Mouse (Mus musculus) lung, postnatal 0 days (tissue): ENCODE results near the gene Usp17le. TPM values are rescaled to one million over a fixed set of nuclear protein-coding genes. Genes with fewer than 3 reads are reported as not detected.
"Not testable (repeated sequence)": the region's sequence is repeated elsewhere in the genome, so short reads cannot be mapped to it uniquely, and the experiment has no call there.

Experiments
- ATAC-seq: fragments of 200-750 bp; cut with Nextera tagmentation; 2 replicates; pipeline ENCODE4 v1.8.0; 2017; ENCODE audit warnings: moderate library complexity
- DNase-seq: peaks from one replicate; pipeline ENCODE4 v3.0.0-alpha.2; 2016; ENCODE audit warnings: low spot score
- H3K27ac ChIP-seq: fragments of 300-500 bp; sonication (generic); 2 replicates; pipeline ENCODE4 v1.5.1; 2014; ENCODE audit warnings: antibody characterized with exemption, mild to moderate bottlenecking, low read length, mixed read lengths
- H3K27me3 ChIP-seq: fragments of 300-500 bp; sonication (generic); replicated peaks from 2 replicates; pipeline ENCODE4 v1.6.1; 2014; ENCODE audit warnings: low read length, mixed read lengths; ENCODE audit not compliant: insufficient read depth
- H3K36me3 ChIP-seq: fragments of 300-500 bp; sonication (generic); 2 replicates; pipeline ENCODE4 v1.6.1; 2014; ENCODE audit warnings: low read length, mixed read lengths; ENCODE audit not compliant: insufficient read depth
- H3K4me1 ChIP-seq: fragments of 300-500 bp; sonication (generic); 2 replicates; pipeline ENCODE4 v1.6.1; 2014; ENCODE audit warnings: antibody characterized with exemption, low read depth, low read length, mixed read lengths; ENCODE audit not compliant: insufficient read depth
- H3K4me2 ChIP-seq: fragments of 300-500 bp; sonication (generic); replicated peaks from 2 replicates; pipeline ENCODE4 v1.6.1; 2014; ENCODE audit warnings: low read depth, mild to moderate bottlenecking, low read length, moderate library complexity, mixed read lengths
- H3K4me3 ChIP-seq: fragments of 300-500 bp; sonication (generic); 2 replicates; pipeline ENCODE4 v1.5.1; 2014; ENCODE audit warnings: low read depth, low read length
- H3K9ac ChIP-seq: fragments of 300-500 bp; sonication (generic); replicated peaks from 2 replicates; pipeline ENCODE4 v1.6.1; 2014; ENCODE audit warnings: low read depth, mild to moderate bottlenecking
- H3K9me3 ChIP-seq: fragments of 300-500 bp; sonication (generic); 2 replicates; pipeline ENCODE4 v1.6.1; 2016; ENCODE audit warnings: low read length, mixed read lengths
- CTCF ChIP-seq: IDR thresholded peaks from 2 replicates; pipeline ENCODE4 v1.5.1; 2016; ENCODE audit warnings: antibody characterized with exemption, mild to moderate bottlenecking
- EP300 ChIP-seq: IDR thresholded peaks from 2 replicates; pipeline ENCODE4 v1.6.1; 2016; ENCODE audit warnings: antibody characterized with exemption, mild to moderate bottlenecking, control low read depth
- WGBS: fragments of 180-500 bp; shearing (Covaris S2); extraction: QIAGEN DNeasy Blood & Tissue Kit; methylation state at CpG from one replicate; pipeline ENCODE4 v1.1.7; 2014; 5-methylcytosine and 5-hydroxymethylcytosine counted together
- polyA plus RNA-seq: library from polyadenylated mRNA; unstranded; fragments of >200 nt; fragmentation: Nextera tagmentation; extraction: Ambion mirVana; gene quantifications from 2 replicates; pipeline ENCODE4 v1.2.1, GENCODE M21; 2015

Gene Usp17le
- not detected in 2 replicates for polyA plus RNA-seq

DNA sequence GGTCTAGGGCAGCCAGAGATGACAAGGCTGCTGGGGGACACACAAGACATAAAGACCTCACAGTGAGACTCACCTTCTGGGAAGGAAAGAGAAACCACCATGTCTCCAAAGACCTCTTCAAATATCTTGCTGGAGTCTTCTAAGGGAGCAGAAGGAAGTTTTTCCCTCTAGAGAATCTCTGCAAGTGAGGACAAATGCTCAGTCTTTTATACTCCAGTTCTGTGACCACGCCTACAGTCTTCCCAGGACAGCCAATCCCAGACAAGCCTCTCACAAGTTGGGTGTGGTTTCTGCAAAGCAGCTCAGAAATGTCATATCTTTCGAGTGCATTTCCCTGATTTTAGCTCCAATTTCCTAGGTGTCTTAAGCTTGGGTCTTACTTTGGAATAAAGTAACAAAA, at the start of gene Usp17le:
Usp17le (minus strand) TSS at position 101 of the 400 bp plus-strand sequence.
- H3K4me1 ChIP-seq, H3K36me3 ChIP-seq, ATAC-seq, H3K9ac ChIP-seq, H3K9me3 ChIP-seq, DNase-seq, H3K27me3 ChIP-seq, H3K4me2 ChIP-seq, H3K27ac ChIP-seq, H3K4me3 ChIP-seq: not testable (repeated sequence)
- 41% methylated on average over 2 of the region's 2 CpGs for WGBS

DNA sequence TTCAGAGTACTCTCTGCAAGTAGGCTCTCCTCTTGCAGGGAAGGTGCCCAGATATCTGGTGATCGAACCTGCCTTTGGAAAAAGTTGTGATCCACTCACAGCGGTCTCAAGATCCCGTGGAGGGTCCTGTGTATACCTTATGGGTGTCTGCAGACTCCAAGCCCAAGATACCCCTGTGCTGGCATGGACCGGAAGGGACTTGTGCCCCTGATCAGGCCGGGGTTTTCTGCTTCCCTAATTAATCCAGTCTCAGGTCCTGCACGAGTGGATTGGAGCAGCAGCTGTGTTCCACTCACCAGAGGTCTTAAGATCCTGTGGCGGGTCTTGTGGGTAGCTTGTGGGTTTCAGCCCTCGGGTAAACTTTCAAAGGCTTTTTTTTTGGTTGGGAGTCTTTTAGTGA, 33.1 kb upstream of the Usp17le start:
- WGBS: 76% methylated on average over 8 of the region's 8 CpGs
- ATAC-seq: not testable (repeated sequence)

DNA sequence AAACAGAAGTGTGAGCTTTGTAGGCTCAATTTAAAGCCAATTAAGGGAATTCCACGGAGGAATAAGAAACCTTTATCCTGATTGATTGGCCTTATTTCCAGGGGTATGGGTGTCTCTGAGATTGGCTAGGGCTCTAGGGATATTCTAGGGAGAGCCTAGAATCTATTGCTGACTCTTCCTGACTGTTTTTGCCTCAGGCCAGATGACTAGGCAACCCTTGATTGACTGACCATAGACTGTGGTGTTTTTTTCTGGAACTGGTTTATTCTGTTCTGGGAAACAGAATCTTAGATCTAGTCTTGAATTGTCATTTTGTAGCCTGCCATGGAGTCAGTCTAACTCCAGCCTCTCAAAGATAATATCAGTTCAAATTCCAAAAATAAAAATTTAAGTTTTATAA, 13.5 kb upstream of the Usp17le start:
- 52% methylated on average over 1 of the region's 1 CpGs for WGBS
- TF ChIP-seq CTCF: no peak
- no peak for TF ChIP-seq EP300
- Histone ChIP-seq H3K4me2 (no peak overlapping the region), H3K36me3 (no peaks in the 10 kb centered on the region), H3K9ac (no peak overlapping the region), H3K27me3 (no peaks in the 10 kb centered on the region), H3K9me3 (no peaks in the 10 kb centered on the region), H3K27ac (no peak overlapping the region), H3K4me3 (no peak overlapping the region), H3K4me1 (no peaks in the 10 kb centered on the region)
- ATAC-seq (no peak), DNase-seq (no peak)

More for the DNA sequence above, 33.1 kb upstream of the Usp17le start:
- H3K4me3 ChIP-seq, H3K36me3 ChIP-seq, H3K9me3 ChIP-seq, H3K27me3 ChIP-seq, H3K4me2 ChIP-seq, H3K27ac ChIP-seq, DNase-seq, H3K4me1 ChIP-seq, H3K9ac ChIP-seq: not testable (repeated sequence)

Other genes with a start within 250 kb of the Usp17le start
- gene Olfr651, start 227.3 kb downstream of the Usp17le start, polyA plus RNA-seq: not detected in 2 replicates
- not detected in 2 replicates for gene Olfr652, start 216.6 kb downstream of the Usp17le start, polyA plus RNA-seq
- not detected in 2 replicates for gene Olfr653, start 200.2 kb downstream of the Usp17le start, polyA plus RNA-seq
- not detected in 2 replicates for gene Olfr654, start 190.4 kb downstream of the Usp17le start, polyA plus RNA-seq
- gene Olfr655, start 175.7 kb downstream of the Usp17le start, polyA plus RNA-seq: not detected in 2 replicates
- not detected in 2 replicates for gene Olfr656, start 163.5 kb downstream of the Usp17le start, polyA plus RNA-seq
- gene Olfr657, start 152.7 kb downstream of the Usp17le start, polyA plus RNA-seq: not detected in 2 replicates
- not detected in 2 replicates for gene Olfr658, start 130.2 kb downstream of the Usp17le start, polyA plus RNA-seq
- gene Olfr659, start 110.7 kb downstream of the Usp17le start, polyA plus RNA-seq: not detected in 2 replicates
- not detected in 2 replicates for gene Olfr661, start 91.0 kb downstream of the Usp17le start, polyA plus RNA-seq
- gene Usp17lb, start 65.1 kb upstream of the Usp17le start, polyA plus RNA-seq: not detected in 2 replicates
- gene Usp17la, start 79.5 kb upstream of the Usp17le start, polyA plus RNA-seq: not detected in 2 replicates
- gene Olfr665, start 100.6 kb upstream of the Usp17le start, polyA plus RNA-seq: not detected in 2 replicates
- gene Olfr666, start 118.5 kb upstream of the Usp17le start, polyA plus RNA-seq: not detected in 2 replicates
- not detected in 2 replicates for gene Olfr667, start 144.0 kb upstream of the Usp17le start, polyA plus RNA-seq
- gene Olfr668, start 150.6 kb upstream of the Usp17le start, polyA plus RNA-seq: not detected in 2 replicates
- gene Olfr669, start 156.8 kb upstream of the Usp17le start, polyA plus RNA-seq: not detected in 2 replicates
- gene Olfr670, start 185.2 kb upstream of the Usp17le start, polyA plus RNA-seq: not detected in 2 replicates
- not detected in 2 replicates for gene Olfr671, start 201.7 kb upstream of the Usp17le start, polyA plus RNA-seq
- not detected in 2 replicates for gene Olfr672, start 224.6 kb upstream of the Usp17le start, polyA plus RNA-seq